Mouse (Mus musculus) hematopoietic stem cell, adult 5-6 weeks (primary cell): ENCODE results near the gene Dynll1. TPM values are rescaled to one million over a fixed set of nuclear protein-coding genes. Genes with fewer than 3 reads are reported as not detected.
A peak's percentile ranks its signal among the peaks of the same experiment; 100 is the strongest.
"Not testable (repeated sequence)": the region's sequence is repeated elsewhere in the genome, so short reads cannot be mapped to it uniquely, and the experiment has no call there.

Source experiments
- ATAC-seq, 2 experiments: fragments of 125-278 bp in 1 of 2; replicated peaks in 1 of 2; 2 replicates each; pipeline ENCODE4 v1.8.0; 2016 to 2017; ENCODE audit warnings: inconsistent platforms in 2 of 2, mild to moderate bottlenecking in 2 of 2, moderate number of reproducible peaks in 2 of 2, low read depth in 1 of 2, moderate TSS enrichment in 1 of 2; ENCODE audit not compliant: low FRiP score in 2 of 2, poor library complexity in 2 of 2, severe bottlenecking in 2 of 2, insufficient read depth in 1 of 2, low TSS enrichment in 1 of 2
- total RNA-seq: library from RNA; stranded (forward); fragments of 172-1452, 232-1000 nt; gene quantifications from 2 replicates; pipeline ENCODE4 v1.2.3, GENCODE M21; 2017

Dynll1 gene
- total RNA-seq, 1 experiment from 2014 or later = 266 TPM

GRCm38 (mm10) chr5:115316968-115317644 lies 16.3 kb upstream of the Dynll1 start:
- no peak for ATAC-seq

- ATAC-seq = 0 out of 4 replicates have a peak, but pooled peaks of 1 of the 2 experiments have one; percentile 12
Observed at GRCm38 (mm10) chr5:115313668-115313943, 12.8 kb upstream of the Dynll1 start.

GRCm38 (mm10) chr5:115312816-115313667 lies 12.2 kb upstream of the Dynll1 start:
- ATAC-seq = peak; percentile 51 to 56; a peak in 3 of 4 replicates

- ATAC-seq = 0 out of 4 replicates have a peak, but pooled peaks of 1 of the 2 experiments have one; percentile 2
Observed at GRCm38 (mm10) chr5:115312354-115312753, 11.6 kb upstream of the Dynll1 start.

GRCm38 (mm10) chr5:115302190-115302589 lies 1.4 kb upstream of the Dynll1 start:
- ATAC-seq = not testable (repeated sequence)

GRCm38 (mm10) chr5:115301615-115302014 lies 816 bp upstream of the Dynll1 start:
- no peak for ATAC-seq

- peak in 1 of 2 experiments; percentile 12; a peak in 2 of 4 replicates for ATAC-seq
Observed at GRCm38 (mm10) chr5:115300035-115300744, 609 bp downstream of the Dynll1 start.

GRCm38 (mm10) chr5:115296347-115296746 lies 4.5 kb downstream of the Dynll1 start:
- ATAC-seq = no peak

- no peak for ATAC-seq
Observed at GRCm38 (mm10) chr5:115294173-115294572, 6.6 kb downstream of the Dynll1 start.

GRCm38 (mm10) chr5:115284735-115285134 lies 16.1 kb downstream of the Dynll1 start:
- ATAC-seq = peak in 1 of 2 experiments; percentile 32; a peak in 1 of 4 replicates

- ATAC-seq = no peak; a peak in 1 of 4 replicates
Observed at GRCm38 (mm10) chr5:115280050-115280687, 20.6 kb downstream of the Dynll1 start.

- peak; percentile 85 to 86 for ATAC-seq
Observed at GRCm38 (mm10) chr5:115279226-115280049, 21.4 kb downstream of the Dynll1 start, which contains the start of gene Coq5. Gene Coq5, plus strand, starts transcription at chr5:115279666.

GRCm38 (mm10) chr5:115278785-115279184 lies 22.0 kb downstream of the Dynll1 start:
- no peak for ATAC-seq

GRCm38 (mm10) chr5:115278053-115278452 lies 22.7 kb downstream of the Dynll1 start:
- ATAC-seq = no peak

GRCm38 (mm10) chr5:115275998-115276397 lies 24.8 kb downstream of the Dynll1 start:
- ATAC-seq = no peak

- no peak for ATAC-seq
Observed at GRCm38 (mm10) chr5:115274771-115275170, 26.0 kb downstream of the Dynll1 start.

GRCm38 (mm10) chr5:115274353-115274752 lies 26.4 kb downstream of the Dynll1 start:
- ATAC-seq = no peak
